Mouse (Mus musculus) forebrain, embryonic 10.5 days (tissue): ENCODE results near the gene Rflnb. TPM values are rescaled to one million over a fixed set of nuclear protein-coding genes. Genes with fewer than 3 reads are reported as not detected.
A peak's percentile ranks its signal among the peaks of the same experiment; 100 is the strongest.

Experiments used
- DNase-seq: peaks from one replicate; pipeline ENCODE4 v3.0.0-alpha.2; 2017; ENCODE audit warnings: low spot score; ENCODE audit errors: extremely low spot score
- H3K27ac ChIP-seq: fragments of 300-500 bp; sonication (generic); 2 replicates; pipeline ENCODE4 v1.5.1; 2016; ENCODE audit warnings: mild to moderate bottlenecking
- H3K27me3 ChIP-seq: fragments of 300-500 bp; sonication (generic); 2 replicates; pipeline ENCODE4 v1.6.1; 2016; ENCODE audit warnings: mild to moderate bottlenecking; ENCODE audit not compliant: poor library complexity, severe bottlenecking
- H3K36me3 ChIP-seq: fragments of 300-500 bp; sonication (generic); replicated peaks from 2 replicates; pipeline ENCODE4 v1.6.1; 2016; ENCODE audit warnings: mild to moderate bottlenecking, moderate library complexity
- H3K4me1 ChIP-seq: fragments of 300-500 bp; sonication (generic); 2 replicates; pipeline ENCODE4 v1.6.1; 2016
- H3K4me3 ChIP-seq: fragments of 300-500 bp; sonication (generic); 2 replicates; pipeline ENCODE4 v1.5.1; 2016; ENCODE audit warnings: mild to moderate bottlenecking, moderate library complexity
- H3K9me3 ChIP-seq: fragments of 300-500 bp; sonication (generic); 2 replicates; pipeline ENCODE4 v1.6.1; 2016; ENCODE audit warnings: mild to moderate bottlenecking, moderate library complexity
- WGBS: fragments of 180-500 bp; shearing (Covaris S2); methylation state at CpG from one replicate; pipeline ENCODE4 v1.1.7; 2016; 5-methylcytosine and 5-hydroxymethylcytosine counted together
- polyA plus RNA-seq: library from polyadenylated mRNA; unstranded; fragments of >200 nt; fragmentation: Nextera tagmentation; extraction: Ambion mirVana; gene quantifications from 2 replicates; pipeline ENCODE4 v1.2.1, GENCODE M21; 2016

The Rflnb gene
- polyA plus RNA-seq, 1 experiment from 2014 or later, result 15.4 TPM

DNA sequence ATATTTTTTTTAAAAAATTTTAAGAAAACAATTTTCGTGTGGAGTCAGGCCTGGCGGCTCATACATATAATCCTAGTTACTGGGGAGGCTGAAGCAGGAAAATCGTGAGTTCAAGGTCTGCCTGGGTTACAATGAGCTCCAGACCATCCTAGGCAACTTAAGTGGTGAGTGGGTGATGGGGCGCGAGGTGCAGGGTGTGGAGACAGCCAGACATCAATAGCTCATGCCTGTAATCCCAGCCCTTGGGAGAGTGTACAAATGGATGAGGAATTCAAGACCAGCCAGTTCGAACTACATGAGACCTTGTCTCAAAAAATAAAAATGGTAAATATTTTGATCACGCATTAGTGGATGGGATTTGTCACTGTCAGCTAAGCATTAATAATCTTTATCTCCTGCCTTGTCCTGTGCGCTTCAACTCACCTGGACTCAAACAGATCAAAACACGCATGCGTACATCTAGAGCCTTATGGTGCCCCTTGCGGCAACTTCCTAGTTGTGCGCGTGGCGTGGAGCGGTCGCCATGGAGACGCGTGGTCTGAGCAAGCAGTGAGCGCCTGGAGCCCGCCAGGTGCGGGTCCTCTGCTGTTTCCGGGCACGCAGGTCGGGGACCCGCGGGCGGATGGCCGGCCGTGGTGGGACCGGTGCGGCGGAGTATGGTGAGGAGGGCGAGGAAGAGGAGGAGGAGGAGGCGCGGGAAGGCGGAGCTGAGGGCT, 28.0 kb downstream of the Rflnb start, which contains the start of gene 1700016K19Rik:
TSS of gene 1700016K19Rik (plus strand) at position 473 of the 716 bp plus-strand sequence.
- WGBS, result 14% methylated on average over 33 of the region's 36 CpGs
- Histone ChIP-seq H3K27me3 (peaks cover 45% of the 10 kb centered on the region), H3K9me3 (no peaks in the 10 kb centered on the region), H3K4me3 (peak within 1 kb of the TSS; percentile 73), H3K27ac (peak within 1 kb of the TSS; percentile 60; the same call in 1 of the 2 replicates), H3K36me3 (no peaks in the 10 kb centered on the region), H3K4me1 (peaks cover 9% of the 10 kb centered on the region)
- peak; percentile 77 for DNase-seq

DNA sequence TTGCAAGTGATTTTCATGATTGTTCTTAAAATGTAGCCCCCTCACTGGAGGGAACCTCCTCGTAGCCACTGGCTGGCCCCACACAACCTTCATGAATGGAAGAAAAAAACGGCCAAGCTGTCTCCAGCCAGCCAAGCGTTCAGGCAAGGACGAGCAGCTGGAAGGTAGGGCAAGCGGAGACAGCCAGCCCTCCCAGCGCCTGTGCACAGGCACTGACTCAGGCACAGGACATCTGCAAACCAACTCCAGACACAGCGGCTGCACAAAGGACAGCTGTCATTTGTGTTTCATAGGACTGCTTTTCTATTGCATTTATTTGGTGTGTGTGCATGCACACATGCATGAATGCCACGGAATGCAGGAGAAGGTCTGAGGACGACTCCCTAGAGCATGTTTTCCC, 33.2 kb downstream of the Rflnb start:
- WGBS, result 67% methylated on average over 9 of the region's 9 CpGs
- no peak overlapping the region for H3K4me3 ChIP-seq
- no peak for DNase-seq
- peaks cover under 1% of the 10 kb centered on the region; the same call in 1 of the 2 replicates for H3K4me1 ChIP-seq
- no peak overlapping the region for H3K27ac ChIP-seq
- H3K9me3 ChIP-seq, result no peaks in the 10 kb centered on the region
- H3K27me3 ChIP-seq, result peaks cover 10% of the 10 kb centered on the region; the same call in 1 of the 2 replicates
- H3K36me3 ChIP-seq, result no peaks in the 10 kb centered on the region

DNA sequence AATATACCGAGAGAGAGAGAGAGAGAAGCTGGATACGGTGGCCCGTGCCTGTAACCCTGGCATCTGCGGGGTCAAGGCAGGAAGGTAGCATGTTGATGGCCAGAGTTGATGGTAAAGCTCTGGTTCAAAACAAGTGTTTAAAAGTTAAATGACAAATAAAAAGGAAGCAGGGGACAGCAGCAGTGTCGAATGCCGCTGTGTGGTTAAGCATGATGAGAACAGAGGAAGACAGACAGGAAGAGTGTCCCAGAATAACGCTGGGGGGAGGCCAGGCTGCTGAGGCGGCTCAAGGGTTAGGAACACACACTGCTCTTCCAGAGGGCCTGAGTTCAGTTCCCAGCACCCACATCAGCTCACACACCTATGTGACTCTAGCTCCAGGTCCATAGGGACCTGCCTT, 35.1 kb downstream of the Rflnb start:
- H3K27me3 ChIP-seq, result no peaks in the 10 kb centered on the region
- WGBS, result 88% methylated on average over 8 of the region's 8 CpGs
- H3K27ac ChIP-seq, result no peak overlapping the region
- no peaks in the 10 kb centered on the region for H3K36me3 ChIP-seq
- DNase-seq, result no peak
- H3K4me3 ChIP-seq, result no peak overlapping the region
- H3K9me3 ChIP-seq, result no peaks in the 10 kb centered on the region
- H3K4me1 ChIP-seq, result no peaks in the 10 kb centered on the region

DNA sequence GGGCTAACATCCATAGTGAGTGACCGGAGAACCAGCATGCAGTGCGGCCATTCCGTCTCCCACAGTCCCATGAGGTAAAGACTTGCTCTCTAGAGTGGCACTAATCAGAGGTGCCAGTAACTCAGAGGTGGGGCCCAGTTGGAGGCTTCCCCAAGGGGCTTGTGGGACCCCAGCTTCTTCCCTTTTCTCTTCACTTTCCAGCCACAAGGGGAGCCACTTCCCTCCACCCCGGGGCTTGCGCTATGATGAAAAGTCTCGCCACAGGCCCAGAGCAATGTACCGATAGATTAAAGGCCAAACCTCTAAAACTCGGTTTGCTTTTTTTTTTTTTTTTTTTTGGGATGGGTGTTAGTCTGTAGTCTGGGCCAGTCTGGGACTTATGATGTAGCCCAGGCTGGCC, 35.7 kb downstream of the Rflnb start:
- H3K27me3 ChIP-seq, result no peaks in the 10 kb centered on the region
- no peaks in the 10 kb centered on the region for H3K9me3 ChIP-seq
- H3K4me3 ChIP-seq, result no peak overlapping the region
- no peaks in the 10 kb centered on the region for H3K36me3 ChIP-seq
- DNase-seq, result no peak
- 85% methylated on average over 8 of the region's 8 CpGs for WGBS
- H3K27ac ChIP-seq, result no peak overlapping the region
- no peaks in the 10 kb centered on the region for H3K4me1 ChIP-seq

DNA sequence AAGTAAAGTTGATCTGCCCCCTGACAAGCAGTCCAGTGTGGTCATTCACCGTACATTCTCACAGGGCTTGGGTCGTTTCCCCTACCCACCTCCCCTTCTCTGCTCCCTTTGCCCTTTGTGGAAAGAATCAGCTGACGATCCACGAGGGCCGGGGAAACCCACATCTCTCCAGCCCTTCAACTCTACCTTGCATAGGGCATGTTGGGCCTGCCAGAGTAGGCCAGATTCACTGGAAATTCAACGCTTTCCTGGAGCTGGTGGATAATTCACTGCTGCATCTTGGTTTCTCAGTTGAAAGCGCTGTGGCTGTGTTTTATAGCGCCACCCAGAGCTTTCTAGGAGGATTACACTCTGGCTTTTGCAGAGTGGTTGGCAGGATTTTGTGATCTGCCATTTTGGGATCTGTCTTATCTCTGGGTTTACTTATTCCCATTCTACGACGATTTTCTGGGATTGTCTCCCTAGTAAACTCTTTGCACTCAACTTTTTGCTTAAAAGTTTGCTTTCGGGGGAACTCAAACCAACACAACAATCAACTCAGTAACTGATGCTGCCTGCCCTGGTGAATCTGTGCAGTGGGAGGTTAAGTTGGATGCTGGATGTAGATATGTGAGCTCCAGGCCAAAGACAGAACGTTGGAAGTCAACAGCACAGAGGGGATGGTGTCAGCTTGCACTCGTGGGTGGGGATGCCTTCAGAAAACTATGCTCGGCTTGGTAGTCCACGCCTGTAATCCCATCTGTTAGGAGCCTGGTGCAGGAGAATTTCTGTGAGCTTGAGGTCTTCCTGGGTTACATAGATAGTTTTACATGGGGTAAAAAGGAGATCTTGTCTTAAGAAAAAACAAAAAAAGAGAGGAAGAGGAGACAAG, 36.4 kb downstream of the Rflnb start:
- H3K4me1 ChIP-seq, result no peaks in the 10 kb centered on the region
- H3K4me3 ChIP-seq, result no peak overlapping the region
- H3K27ac ChIP-seq, result no peak overlapping the region
- DNase-seq, result no peak
- 83% methylated on average over 15 of the region's 15 CpGs for WGBS
- H3K27me3 ChIP-seq, result no peaks in the 10 kb centered on the region
- H3K36me3 ChIP-seq, result no peaks in the 10 kb centered on the region
- no peaks in the 10 kb centered on the region for H3K9me3 ChIP-seq

DNA sequence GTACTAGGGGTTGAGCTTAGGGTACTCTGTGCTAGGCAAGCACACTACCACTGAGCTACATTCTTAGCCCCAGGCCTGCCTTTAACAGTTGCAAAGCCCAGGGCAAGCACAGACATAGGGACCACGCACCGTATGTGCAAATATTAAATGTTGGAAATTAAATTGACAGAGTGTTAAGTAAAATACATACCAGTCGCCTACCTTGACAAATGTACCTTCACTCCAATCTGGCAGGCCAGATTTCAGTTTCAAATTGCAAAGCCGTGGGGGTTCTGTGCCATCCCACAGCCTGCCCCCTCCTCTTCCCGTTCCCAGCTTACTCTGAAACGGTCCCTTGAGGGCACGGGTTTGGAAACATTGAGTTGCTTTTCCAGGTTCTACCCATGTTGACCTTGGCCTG, 41.6 kb downstream of the Rflnb start:
- H3K36me3 ChIP-seq, result no peaks in the 10 kb centered on the region
- DNase-seq, result no peak
- no peaks in the 10 kb centered on the region for H3K9me3 ChIP-seq
- WGBS, result 78% methylated on average over 7 of the region's 7 CpGs
- H3K27ac ChIP-seq, result no peak overlapping the region
- H3K4me3 ChIP-seq, result no peak overlapping the region
- no peaks in the 10 kb centered on the region for H3K27me3 ChIP-seq
- H3K4me1 ChIP-seq, result no peaks in the 10 kb centered on the region

DNA sequence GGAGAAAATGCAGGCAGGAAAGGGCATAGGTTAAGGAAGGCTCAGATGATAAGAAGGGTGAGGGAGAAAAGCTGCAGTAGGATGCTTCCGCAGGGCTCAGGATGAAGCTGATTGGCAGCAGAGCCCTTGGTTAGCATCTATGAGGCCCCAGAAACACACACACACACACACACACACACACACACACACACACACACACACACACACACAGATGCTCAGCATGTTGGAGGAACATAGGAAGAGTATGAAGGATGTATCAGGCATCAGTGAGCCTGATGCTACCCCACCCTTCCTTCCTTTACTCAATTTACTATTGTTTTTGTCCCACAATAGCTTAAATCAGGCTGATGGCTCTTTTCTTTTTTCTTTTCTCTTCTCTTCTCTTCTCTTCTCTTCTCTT, 43.0 kb downstream of the Rflnb start:
- Histone ChIP-seq H3K27me3 (no peaks in the 10 kb centered on the region), H3K27ac (no peak overlapping the region), H3K4me1 (no peaks in the 10 kb centered on the region), H3K4me3 (no peak overlapping the region), H3K36me3 (no peaks in the 10 kb centered on the region), H3K9me3 (no peaks in the 10 kb centered on the region)
- WGBS, result 86% methylated on average over 1 of the region's 1 CpGs
- DNase-seq, result no peak

DNA sequence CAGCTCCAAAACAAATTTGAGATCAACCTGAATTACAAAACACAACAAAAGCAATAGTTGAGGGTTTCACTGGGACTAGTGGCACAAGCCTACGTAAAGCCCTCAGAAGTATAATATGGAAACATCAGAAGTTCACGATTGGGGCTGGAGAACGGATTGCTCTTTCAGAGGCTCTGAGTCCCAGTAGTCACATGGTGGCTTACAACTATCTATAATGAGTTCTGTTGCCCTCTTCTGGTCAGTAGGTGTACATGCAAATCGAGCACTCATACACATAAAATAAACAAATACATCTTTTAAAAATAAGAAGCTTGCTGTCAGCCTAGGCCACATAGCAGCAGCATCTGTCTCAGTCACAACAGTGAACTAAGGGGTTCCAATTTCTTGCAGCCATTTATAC, 44.4 kb downstream of the Rflnb start:
- Histone ChIP-seq H3K4me3 (no peak overlapping the region), H3K9me3 (no peaks in the 10 kb centered on the region), H3K27me3 (no peaks in the 10 kb centered on the region), H3K4me1 (no peaks in the 10 kb centered on the region), H3K36me3 (no peaks in the 10 kb centered on the region), H3K27ac (no peak overlapping the region)
- no peak for DNase-seq
- 82% methylated on average over 4 of the region's 4 CpGs for WGBS

DNA sequence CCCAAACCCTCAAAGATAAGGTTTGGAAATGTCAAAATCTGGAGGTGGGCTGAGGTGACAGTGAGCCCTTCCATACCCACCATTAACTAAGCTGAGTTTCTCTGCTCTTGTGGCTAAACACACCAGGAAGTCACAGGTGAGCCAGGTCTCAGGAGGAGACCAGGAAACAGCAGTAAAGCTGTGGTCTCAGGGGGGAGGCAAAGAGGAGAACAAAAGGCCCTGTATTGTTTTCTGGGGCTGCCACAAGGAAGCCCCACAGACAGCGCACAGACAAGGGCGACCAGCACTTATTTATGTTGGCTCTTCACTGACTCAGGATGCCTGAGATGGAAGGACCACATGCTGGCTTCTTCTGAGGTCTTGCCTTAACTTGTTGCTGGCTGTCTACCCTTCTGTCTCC, 47.2 kb downstream of the Rflnb start:
- no peaks in the 10 kb centered on the region for H3K9me3 ChIP-seq
- no peak for DNase-seq
- H3K4me3 ChIP-seq, result no peak overlapping the region
- H3K4me1 ChIP-seq, result no peaks in the 10 kb centered on the region
- no peaks in the 10 kb centered on the region for H3K27me3 ChIP-seq
- no peaks in the 10 kb centered on the region for H3K36me3 ChIP-seq
- no peak overlapping the region for H3K27ac ChIP-seq
- 35% methylated on average over 2 of the region's 2 CpGs for WGBS

DNA sequence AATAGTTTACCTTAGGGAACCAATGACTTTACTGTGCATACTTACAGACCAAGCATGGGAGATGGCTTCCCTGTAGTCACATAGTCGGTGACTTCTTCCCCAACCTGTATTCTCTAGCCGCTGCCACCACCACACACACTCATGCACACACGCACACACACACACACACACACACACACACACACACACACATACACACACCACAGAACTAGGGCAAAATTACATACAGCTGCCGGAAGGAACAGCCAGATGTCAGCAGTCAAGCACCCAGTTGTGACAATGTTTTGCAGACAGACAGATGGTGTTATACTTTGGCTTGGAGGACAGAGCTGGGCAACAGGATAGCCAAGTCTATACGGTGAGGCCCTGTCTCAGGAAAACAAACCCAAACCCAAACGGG, 49.5 kb downstream of the Rflnb start:
- Histone ChIP-seq H3K4me1 (0 out of 2 replicates have a peak, but pooled peaks cover 2% of the 10 kb centered on the region), H3K36me3 (no peaks in the 10 kb centered on the region), H3K27ac (no peak overlapping the region), H3K27me3 (peaks cover under 1% of the 10 kb centered on the region; the same call in 1 of the 2 replicates), H3K4me3 (no peak overlapping the region), H3K9me3 (no peaks in the 10 kb centered on the region)
- no peak for DNase-seq
- 81% methylated on average over 6 of the region's 6 CpGs for WGBS

DNA sequence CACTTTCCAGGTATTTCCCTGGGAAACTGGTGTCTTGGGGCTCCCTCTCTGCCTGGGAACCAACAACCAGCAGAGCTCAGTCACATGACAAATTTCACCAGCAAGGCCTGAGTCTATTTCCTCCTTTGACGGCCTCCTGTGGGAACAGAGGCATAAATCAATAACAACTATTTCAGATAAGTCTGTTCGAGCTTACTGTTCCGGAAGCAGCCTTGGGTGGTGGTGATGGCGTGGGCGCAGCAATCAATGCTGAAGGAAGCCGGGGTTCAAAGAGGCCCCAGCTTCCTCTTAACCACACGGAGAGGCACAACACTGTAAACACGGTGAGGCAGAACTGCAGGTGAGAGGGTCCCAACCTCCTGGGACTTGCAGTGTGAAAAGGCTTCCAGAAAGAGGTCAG, 50.8 kb downstream of the Rflnb start:
- no peak for DNase-seq

DNA sequence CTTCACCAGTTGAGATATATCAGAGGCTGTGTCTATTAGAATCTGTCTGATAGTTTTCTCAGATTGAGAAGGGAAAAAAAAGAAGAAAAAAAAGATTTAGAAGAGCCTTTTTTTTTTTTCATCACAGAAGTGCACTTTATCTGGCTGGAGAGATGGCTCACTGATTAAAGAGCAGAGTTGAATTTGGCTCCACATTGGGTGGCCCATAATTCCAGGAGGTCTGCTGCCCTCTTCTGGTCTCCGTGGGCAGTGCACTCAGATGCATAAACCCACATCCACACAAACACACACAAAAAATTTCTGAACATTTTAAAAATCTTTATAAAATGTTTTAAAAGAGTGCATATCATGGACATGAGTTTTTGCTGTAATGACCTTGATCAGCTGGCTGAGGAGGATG, 53.6 kb downstream of the Rflnb start:
- Histone ChIP-seq H3K4me1 (0 out of 2 replicates have a peak, but pooled peaks cover 5% of the 10 kb centered on the region), H3K36me3 (no peaks in the 10 kb centered on the region), H3K27ac (no peak overlapping the region), H3K27me3 (peaks cover 28% of the 10 kb centered on the region), H3K4me3 (no peak overlapping the region), H3K9me3 (no peaks in the 10 kb centered on the region)
- WGBS, result 82% methylated on average over 1 of the region's 1 CpGs
- DNase-seq, result no peak

More for the DNA sequence above, 50.8 kb downstream of the Rflnb start:
- Histone ChIP-seq H3K4me1 (0 out of 2 replicates have a peak, but pooled peaks cover 5% of the 10 kb centered on the region), H3K27me3 (peaks cover 14% of the 10 kb centered on the region), H3K4me3 (no peak overlapping the region), H3K27ac (no peak overlapping the region), H3K9me3 (no peaks in the 10 kb centered on the region), H3K36me3 (no peaks in the 10 kb centered on the region)
- 80% methylated on average over 8 of the region's 8 CpGs for WGBS
